Mouse (Mus musculus): ENCODE data around the gene Agbl4.

- TF ChIP-seq CTCF (IDR thresholded peaks at IDR 0.05; ENCODE audit: control insufficient read depth, insufficient read depth, insufficient replicate concordance, low read depth, low read length) (no peak), POLR2A (IDR thresholded peaks at IDR 0.05; ENCODE audit: control insufficient read depth, low read depth, low read length) (no peak)
Measured at GRCm38 (mm10) chr4:111449442-111450199, 1052.2 kb downstream of the Agbl4 start.

Measured in testis, adult 2 months (tissue).